Mouse (Mus musculus) heart, embryonic 10.5 days (tissue): Measurements from ENCODE around the gene Slf2. TPM values are rescaled to one million over a fixed set of nuclear protein-coding genes. Genes with fewer than 3 reads are reported as not detected.

Experiments used
- DNase-seq: peaks from one replicate; pipeline ENCODE4 v3.0.0-alpha.2; 2017; ENCODE audit warnings: low spot score
- H3K27ac ChIP-seq: fragments of 300-500 bp; sonication (generic); 2 replicates; pipeline ENCODE4 v1.5.1; 2016; ENCODE audit warnings: mild to moderate bottlenecking
- H3K27me3 ChIP-seq: fragments of 300-500 bp; sonication (generic); 2 replicates; pipeline ENCODE4 v1.6.1; 2016; ENCODE audit warnings: mild to moderate bottlenecking; ENCODE audit not compliant: poor library complexity, insufficient read depth, severe bottlenecking
- H3K36me3 ChIP-seq: fragments of 300-500 bp; sonication (generic); 2 replicates; pipeline ENCODE4 v1.6.1; 2016; ENCODE audit warnings: mild to moderate bottlenecking, moderate library complexity
- H3K4me1 ChIP-seq: fragments of 300-500 bp; sonication (generic); 2 replicates; pipeline ENCODE4 v1.6.1; 2016; ENCODE audit warnings: mild to moderate bottlenecking
- H3K4me3 ChIP-seq: fragments of 300-500 bp; sonication (generic); 2 replicates; pipeline ENCODE4 v1.5.1; 2016; ENCODE audit warnings: mild to moderate bottlenecking, moderate library complexity
- H3K9me3 ChIP-seq: fragments of 300-500 bp; sonication (generic); 2 replicates; pipeline ENCODE4 v1.6.1; 2016; ENCODE audit warnings: mild to moderate bottlenecking, moderate library complexity
- WGBS: fragments of 180-500 bp; shearing (Covaris S2); methylation state at CpG from one replicate; pipeline ENCODE4 v1.1.7; 2016; 5-methylcytosine and 5-hydroxymethylcytosine counted together
- polyA plus RNA-seq: library from polyadenylated mRNA; unstranded; fragments of >200 nt; fragmentation: Nextera tagmentation; extraction: Ambion mirVana; gene quantifications from 2 replicates; pipeline ENCODE4 v1.2.1, GENCODE M21; 2016

Slf2 gene
- polyA plus RNA-seq, 1 experiment from 2014 or later = 60.6 TPM

DNA sequence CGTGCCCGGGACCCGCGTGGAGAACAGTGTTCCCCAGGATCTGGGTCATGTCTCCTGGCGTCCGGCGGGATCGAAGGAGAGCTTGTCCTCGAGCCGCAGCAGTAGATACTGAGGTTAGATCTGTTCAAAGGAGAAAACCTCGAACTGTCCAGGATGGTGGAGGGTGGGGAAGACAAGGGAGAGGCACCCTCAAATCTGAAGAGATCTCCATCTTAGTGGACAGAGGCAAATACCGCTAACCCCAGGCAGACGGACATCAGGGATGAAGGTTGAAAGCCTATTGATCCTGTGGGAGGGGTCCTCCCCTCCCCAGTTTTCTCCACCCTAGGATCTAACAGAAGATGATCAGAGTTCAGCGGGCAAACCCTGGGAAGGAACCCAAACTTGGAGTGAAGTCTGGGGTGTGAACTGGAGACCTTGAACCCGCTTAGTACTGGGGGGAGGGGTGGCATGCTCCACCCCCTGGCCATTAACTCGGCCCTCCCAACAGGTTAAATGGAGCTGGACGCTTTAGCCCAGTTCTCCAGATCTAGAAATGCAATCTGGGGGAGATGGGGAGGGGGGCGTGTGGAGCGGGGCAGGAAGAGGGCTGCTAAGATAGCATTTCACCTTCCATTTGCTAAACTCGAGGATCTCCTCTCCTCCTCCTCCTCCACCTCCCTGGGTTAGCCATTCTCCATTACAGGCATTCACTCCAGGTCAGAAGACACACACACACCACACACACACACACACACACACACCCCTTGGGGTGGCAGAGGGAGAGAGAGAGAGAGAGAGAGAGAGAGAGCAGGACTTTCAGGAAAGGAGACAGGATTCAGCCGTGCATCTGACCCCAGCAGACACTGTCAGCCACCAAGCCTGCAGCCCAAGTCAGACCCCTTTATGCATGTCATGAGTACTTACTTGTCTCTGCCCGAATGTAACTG lies 58.9 kb downstream of the Slf2 start:
- DNase-seq = no peak
- H3K4me3 ChIP-seq = peak overlapping the region; percentile 75
- no peaks in the 10 kb centered on the region for H3K9me3 ChIP-seq
- H3K4me1 ChIP-seq = peaks cover 51% of the 10 kb centered on the region
- peaks cover 20% of the 10 kb centered on the region; the same call in 1 of the 2 replicates for H3K27me3 ChIP-seq
- H3K27ac ChIP-seq = peak overlapping the region; percentile 86
- WGBS = 7% methylated on average over 22 of the region's 22 CpGs
- H3K36me3 ChIP-seq = 0 out of 2 replicates have a peak, but pooled peaks cover 5% of the 10 kb centered on the region

DNA sequence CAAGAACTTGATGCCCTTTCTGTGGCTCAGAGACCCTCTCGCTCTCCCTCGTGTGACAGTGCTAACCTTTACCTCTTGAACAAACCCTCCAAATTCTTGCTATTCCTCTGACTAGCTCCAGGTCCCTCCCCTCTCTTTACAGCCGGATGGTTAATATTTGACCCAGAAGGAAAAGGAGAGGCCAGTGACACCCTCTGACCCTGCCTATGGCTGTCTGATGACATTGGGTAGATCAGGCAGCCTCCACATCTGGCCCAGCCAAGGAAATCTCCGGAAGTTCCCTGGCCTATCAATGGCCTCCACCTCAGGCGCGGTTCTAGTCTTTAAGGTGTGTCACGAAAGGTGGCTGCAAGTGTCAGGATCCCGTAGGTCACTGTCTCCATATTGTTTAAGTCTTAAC lies 60.1 kb downstream of the Slf2 start:
- Histone ChIP-seq H3K9me3 (no peaks in the 10 kb centered on the region), H3K27me3 (peaks cover 20% of the 10 kb centered on the region; the same call in 1 of the 2 replicates), H3K27ac (no peak overlapping the region), H3K36me3 (0 out of 2 replicates have a peak, but pooled peaks cover 5% of the 10 kb centered on the region), H3K4me3 (no peak overlapping the region), H3K4me1 (peaks cover 44% of the 10 kb centered on the region)
- WGBS = 79% methylated on average over 8 of the region's 8 CpGs
- DNase-seq = no peak

DNA sequence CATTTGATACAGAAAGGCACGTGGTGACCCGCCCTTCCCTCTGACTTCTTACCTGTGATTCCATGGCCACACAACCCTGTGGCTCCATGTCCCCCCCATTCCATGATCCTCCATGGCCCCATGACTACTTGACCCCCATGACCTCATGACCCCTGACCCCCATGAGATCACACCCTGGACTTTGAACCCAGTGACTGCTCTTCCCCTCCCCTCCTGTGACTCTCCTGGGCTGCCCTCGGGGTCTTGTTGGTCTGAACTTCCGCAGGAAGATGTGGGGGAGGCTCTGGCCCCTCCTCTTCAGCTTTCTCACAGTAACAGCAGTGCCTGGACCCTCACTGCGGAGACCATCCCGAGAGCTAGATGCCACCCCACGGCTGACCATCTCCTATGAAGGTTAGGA lies 61.3 kb downstream of the Slf2 start:
- peak overlapping the region; percentile 36; the same call in 1 of the 2 replicates for H3K27ac ChIP-seq
- H3K4me1 ChIP-seq = peaks cover 44% of the 10 kb centered on the region
- no peaks in the 10 kb centered on the region for H3K9me3 ChIP-seq
- H3K27me3 ChIP-seq = peaks cover 20% of the 10 kb centered on the region; the same call in 1 of the 2 replicates
- 0 out of 2 replicates have a peak, but pooled peaks cover 5% of the 10 kb centered on the region for H3K36me3 ChIP-seq
- H3K4me3 ChIP-seq = 0 out of 2 replicates have a peak overlapping the region, but pooled peaks have one; percentile 22
- no peak for DNase-seq
- 40% methylated on average over 7 of the region's 7 CpGs for WGBS

DNA sequence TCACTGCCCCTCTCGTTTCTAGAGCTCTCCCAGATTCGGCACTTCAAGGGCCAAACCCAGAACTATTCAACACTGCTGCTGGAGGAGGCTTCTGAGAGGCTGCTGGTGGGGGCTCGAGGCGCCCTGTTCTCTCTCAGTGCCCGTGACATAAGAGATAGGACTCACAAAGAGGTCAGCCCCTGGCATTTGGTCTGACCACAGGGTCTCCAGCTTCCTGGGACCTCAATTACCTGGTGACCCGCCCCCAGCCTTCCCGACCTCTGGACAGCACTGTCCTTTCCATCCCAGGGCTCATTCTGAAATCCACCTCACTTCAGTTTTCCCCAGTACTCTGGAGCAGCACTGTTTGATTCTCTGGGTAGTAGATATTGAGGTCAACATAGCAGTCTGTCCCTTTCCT lies 61.8 kb downstream of the Slf2 start:
- no peaks in the 10 kb centered on the region for H3K9me3 ChIP-seq
- DNase-seq = peak; percentile 72
- 0 out of 2 replicates have a peak, but pooled peaks cover 8% of the 10 kb centered on the region for H3K36me3 ChIP-seq
- 0 out of 2 replicates have a peak overlapping the region, but pooled peaks have one; percentile 22 for H3K4me3 ChIP-seq
- H3K27ac ChIP-seq = peak overlapping the region; percentile 36; the same call in 1 of the 2 replicates
- peaks cover 20% of the 10 kb centered on the region; the same call in 1 of the 2 replicates for H3K27me3 ChIP-seq
- WGBS = 43% methylated on average over 7 of the region's 7 CpGs
- peaks cover 44% of the 10 kb centered on the region for H3K4me1 ChIP-seq

DNA sequence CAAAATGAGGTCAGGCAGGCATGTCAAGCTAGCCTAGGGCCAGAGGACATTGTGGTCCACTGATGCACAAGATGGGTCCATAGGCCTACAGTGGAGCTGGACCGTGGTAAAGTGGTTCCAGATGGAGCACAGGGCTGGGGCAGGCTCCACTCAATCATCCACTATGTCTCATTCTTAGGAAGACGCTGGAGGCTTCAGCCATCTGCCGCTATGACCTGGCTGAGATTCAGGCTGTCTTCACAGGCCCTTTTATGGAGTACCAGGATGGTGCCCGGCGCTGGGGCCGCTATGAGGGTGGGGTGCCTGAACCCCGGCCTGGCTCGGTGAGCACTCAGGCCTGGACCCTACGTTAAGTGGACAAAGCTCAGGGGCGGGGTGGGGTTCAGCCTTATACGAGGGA lies 66.8 kb downstream of the Slf2 start:
- 82% methylated on average over 11 of the region's 11 CpGs for WGBS
- H3K36me3 ChIP-seq = peaks cover 22% of the 10 kb centered on the region
- H3K9me3 ChIP-seq = no peaks in the 10 kb centered on the region
- no peaks in the 10 kb centered on the region for H3K27me3 ChIP-seq
- peaks cover under 1% of the 10 kb centered on the region; the same call in 1 of the 2 replicates for H3K4me1 ChIP-seq
- H3K27ac ChIP-seq = no peak overlapping the region
- no peak overlapping the region for H3K4me3 ChIP-seq
- DNase-seq = no peak

DNA sequence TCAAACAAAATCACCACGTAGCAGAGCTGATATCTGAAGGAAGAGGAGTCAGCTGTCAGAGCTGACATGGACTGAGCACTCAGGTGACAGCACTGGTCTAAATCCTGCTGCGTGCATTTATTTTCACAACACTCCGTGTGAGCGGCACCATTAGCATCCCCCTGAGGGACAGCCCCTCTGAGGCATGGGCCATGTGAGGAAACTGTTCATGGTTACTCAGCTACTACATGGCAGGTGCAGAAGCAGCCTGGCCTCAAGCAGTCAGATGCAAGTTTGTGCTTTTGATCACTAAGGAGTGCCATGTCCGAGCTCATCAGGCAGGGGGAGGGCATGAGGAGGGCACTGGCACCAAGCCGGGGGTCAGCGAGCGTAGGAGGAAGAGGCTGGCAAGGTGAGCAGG lies 68.7 kb downstream of the Slf2 start:
- Histone ChIP-seq H3K4me1 (no peaks in the 10 kb centered on the region), H3K27me3 (no peaks in the 10 kb centered on the region), H3K27ac (no peak overlapping the region), H3K36me3 (peaks cover 40% of the 10 kb centered on the region), H3K9me3 (no peaks in the 10 kb centered on the region), H3K4me3 (no peak overlapping the region)
- DNase-seq = no peak
- 83% methylated on average over 8 of the region's 8 CpGs for WGBS

DNA sequence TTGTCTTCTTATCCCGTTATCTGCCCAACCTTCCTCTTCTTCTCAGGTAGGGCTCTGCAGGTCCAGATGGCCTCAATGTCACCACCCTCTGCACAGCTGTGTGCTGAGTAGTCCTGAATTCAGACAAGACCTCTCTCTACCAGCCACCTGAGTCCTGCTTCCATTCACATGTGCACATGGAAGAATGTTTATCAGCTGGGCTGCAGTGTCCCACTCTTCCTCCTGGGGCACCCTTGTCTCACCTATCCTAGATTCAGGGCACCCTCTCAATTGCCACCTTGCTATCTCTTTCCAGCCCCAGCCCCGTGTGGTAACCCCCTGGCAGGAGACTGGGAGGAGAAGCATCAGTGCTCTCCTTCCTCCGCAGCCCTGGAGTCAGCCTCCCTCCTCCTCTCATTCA lies 71.3 kb downstream of the Slf2 start:
- WGBS = 52% methylated on average over 3 of the region's 3 CpGs
- Histone ChIP-seq H3K4me3 (no peak overlapping the region), H3K9me3 (no peaks in the 10 kb centered on the region), H3K36me3 (peaks cover 41% of the 10 kb centered on the region), H3K27ac (no peak overlapping the region), H3K27me3 (no peaks in the 10 kb centered on the region), H3K4me1 (peaks cover 13% of the 10 kb centered on the region)
- DNase-seq = no peak

DNA sequence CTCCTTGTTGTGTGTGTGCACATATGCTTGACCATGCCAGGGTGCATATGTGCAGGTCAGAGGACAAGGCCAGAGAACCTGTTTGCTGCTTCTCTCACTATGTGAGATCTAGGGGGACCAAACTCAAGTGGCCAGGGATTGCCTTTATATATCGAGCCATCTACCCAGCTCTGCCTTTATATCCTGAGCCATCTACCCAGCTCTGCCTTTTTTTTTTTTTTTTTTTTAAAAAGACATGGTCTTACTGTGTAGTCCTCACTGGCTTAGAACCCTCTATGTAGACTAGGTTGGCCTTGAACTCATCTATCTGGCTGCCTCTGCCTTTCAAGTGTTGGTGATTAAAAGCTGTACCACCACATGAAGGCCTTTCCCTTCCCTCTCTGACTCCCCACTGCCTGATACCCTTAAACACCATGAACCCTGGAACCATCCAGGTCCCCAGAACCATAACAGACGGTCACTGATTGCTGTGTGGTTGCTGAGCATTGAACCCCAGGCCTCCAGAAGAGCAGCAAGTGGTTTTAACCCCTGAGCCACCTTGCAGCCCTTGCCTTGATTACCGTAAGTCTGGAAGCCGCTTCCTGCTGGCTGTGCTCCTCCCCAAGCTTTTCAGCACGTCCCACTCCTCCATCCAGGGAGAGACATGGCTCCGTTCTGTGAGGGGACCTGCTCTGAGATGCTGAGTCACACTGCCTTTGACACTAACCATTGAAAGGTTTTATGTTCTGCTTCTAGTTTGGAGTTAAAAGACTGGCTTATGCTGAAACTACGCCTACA lies 73.0 kb downstream of the Slf2 start:
- Histone ChIP-seq H3K27ac (no peak overlapping the region), H3K4me3 (no peak overlapping the region), H3K36me3 (peaks cover 47% of the 10 kb centered on the region), H3K4me1 (peaks cover 24% of the 10 kb centered on the region), H3K27me3 (no peaks in the 10 kb centered on the region), H3K9me3 (no peaks in the 10 kb centered on the region)
- DNase-seq = no peak
- 86% methylated on average over 7 of the region's 7 CpGs for WGBS

DNA sequence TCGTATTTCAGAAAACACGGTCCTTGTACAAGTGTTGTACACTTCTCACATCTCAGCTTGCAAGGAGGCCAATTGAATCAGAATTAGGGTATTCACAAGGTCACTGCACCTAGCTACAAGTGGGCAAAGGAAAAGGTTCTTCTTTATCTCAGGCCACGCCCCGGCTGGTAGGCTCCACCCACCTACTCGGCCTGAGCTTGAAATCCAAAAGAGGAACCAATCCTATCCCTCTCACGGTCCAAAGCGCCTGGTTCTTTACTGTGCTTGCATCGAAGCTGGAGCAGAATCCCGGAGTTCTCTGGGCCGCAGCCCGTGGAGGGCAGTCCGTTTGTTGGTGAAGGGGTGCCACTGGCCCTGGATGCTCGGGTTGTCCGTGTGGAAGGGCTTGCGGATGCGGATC lies 74.5 kb downstream of the Slf2 start, which contains the start of gene Twnk:
TSS of gene Twnk (plus strand) at position 220 of the 400 bp plus-strand sequence.
- peak within 1 kb of the TSS; percentile 91 for H3K4me3 ChIP-seq
- 12% methylated on average over 16 of the region's 16 CpGs for WGBS
- DNase-seq = no peak
- H3K9me3 ChIP-seq = no peaks in the 10 kb centered on the region
- H3K27ac ChIP-seq = peak within 1 kb of the TSS; percentile 88
- H3K4me1 ChIP-seq = peaks cover 24% of the 10 kb centered on the region
- no peaks in the 10 kb centered on the region for H3K27me3 ChIP-seq
- H3K36me3 ChIP-seq = peaks cover 57% of the 10 kb centered on the region

DNA sequence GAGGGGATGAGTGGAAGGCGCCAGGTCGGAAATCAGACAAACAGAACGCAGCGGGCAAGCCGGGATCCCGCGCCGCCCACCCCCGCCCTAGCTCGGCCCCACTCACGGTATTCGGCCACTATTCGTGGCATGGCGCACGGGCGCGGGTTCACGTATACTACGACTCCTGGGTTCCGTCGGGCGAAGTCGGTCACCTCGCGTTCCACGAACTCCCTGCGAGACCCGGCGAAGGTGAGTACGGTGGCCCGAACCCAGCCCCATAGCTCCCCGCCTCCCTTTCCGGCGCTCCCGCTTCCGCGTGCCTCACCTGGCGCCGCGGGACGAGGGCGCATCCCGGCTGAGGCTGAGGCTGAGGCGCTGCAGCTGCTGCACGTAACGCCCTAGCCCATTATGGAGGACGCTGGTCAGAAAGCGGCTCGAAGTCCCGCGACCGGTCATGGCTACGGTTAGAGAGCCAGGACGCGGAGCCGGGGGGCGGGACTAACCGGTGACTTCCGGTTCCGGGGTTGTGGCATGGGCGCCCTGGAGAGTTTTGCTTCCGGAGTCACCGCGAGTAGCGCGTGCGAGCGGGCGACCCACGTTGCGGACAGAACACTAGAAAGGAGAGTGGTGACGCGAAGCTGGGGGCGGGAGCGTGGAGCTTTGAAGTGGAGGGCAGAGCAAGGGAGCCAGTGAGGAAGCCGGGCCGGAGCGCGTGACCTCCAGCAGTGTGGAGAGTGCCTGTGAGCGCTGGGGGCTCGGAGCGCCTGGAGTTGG lies 75.2 kb downstream of the Slf2 start, which contains the start of gene Mrpl43:
TSS of gene Mrpl43 (minus strand) at position 486 of the 756 bp plus-strand sequence.
- H3K9me3 ChIP-seq = no peaks in the 10 kb centered on the region
- whole genome bisulfite sequencing = under 1% methylated on average over 82 of the region's 82 CpGs
- peak within 1 kb of the TSS; percentile 91 for H3K4me3 ChIP-seq
- peaks cover 24% of the 10 kb centered on the region for H3K4me1 ChIP-seq
- no peaks in the 10 kb centered on the region for H3K27me3 ChIP-seq
- peak within 1 kb of the TSS; percentile 88 for H3K27ac ChIP-seq
- peak; percentile 98 for DNase-seq
- peaks cover 57% of the 10 kb centered on the region for H3K36me3 ChIP-seq

DNA sequence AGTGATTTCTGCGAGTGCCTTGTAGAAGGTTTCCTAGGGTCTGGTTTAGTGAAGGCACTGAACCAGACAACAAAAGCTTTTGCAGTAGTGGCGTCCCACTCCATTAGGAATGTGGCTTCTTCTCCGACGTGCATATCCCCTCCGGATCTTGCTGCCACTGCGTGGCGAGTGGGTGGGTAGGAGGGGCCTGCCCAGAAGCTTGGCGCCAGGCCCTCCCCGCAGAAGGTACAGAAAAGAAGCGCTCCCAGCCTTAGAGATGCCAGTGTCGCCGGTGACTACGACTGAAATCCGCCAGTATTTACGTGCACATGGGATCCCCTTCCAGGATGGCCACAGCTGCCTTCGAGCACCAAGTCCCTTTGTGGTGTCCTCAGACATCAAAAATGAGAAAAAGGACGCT lies 76.1 kb downstream of the Slf2 start:
- DNase-seq = no peak
- WGBS = 40% methylated on average over 17 of the region's 17 CpGs
- Histone ChIP-seq H3K9me3 (no peaks in the 10 kb centered on the region), H3K4me3 (peak overlapping the region; percentile 91), H3K36me3 (peaks cover 60% of the 10 kb centered on the region), H3K27ac (peak overlapping the region; percentile 88), H3K4me1 (peaks cover 24% of the 10 kb centered on the region), H3K27me3 (no peaks in the 10 kb centered on the region)
